Mouse (Mus musculus) gastrocnemius, adult 8-10 months (tissue): Measurements from ENCODE around the gene Wasf1. TPM values are rescaled to one million over a fixed set of nuclear protein-coding genes. Genes with fewer than 3 reads are reported as not detected.

Source experiments
- DNase-seq, 2 experiments: peaks; one replicate each; pipeline ENCODE4 v3.0.0; 2022; ENCODE audit warnings: low spot score in 2 of 2
- total RNA-seq, 4 experiments: library from RNA; stranded (reverse); gene quantifications; 2 replicates each; pipeline ENCODE4 v1.2.4; 2022

The Wasf1 gene
- total RNA-seq, 4 experiments from 2014 or later: 0.19 to 0.31 (median 0.23) TPM

- DNase-seq: no peak
Measured at GRCm38 (mm10) chr10:40889146-40889545, 5.9 kb downstream of the Wasf1 start.

GRCm38 (mm10) chr10:40895765-40896164 lies 12.5 kb downstream of the Wasf1 start:
- DNase-seq: no peak

GRCm38 (mm10) chr10:40896656-40897055 lies 13.4 kb downstream of the Wasf1 start:
- DNase-seq: no peak

- no peak for DNase-seq
Measured at GRCm38 (mm10) chr10:40901786-40902185, 18.5 kb downstream of the Wasf1 start.

DNA sequence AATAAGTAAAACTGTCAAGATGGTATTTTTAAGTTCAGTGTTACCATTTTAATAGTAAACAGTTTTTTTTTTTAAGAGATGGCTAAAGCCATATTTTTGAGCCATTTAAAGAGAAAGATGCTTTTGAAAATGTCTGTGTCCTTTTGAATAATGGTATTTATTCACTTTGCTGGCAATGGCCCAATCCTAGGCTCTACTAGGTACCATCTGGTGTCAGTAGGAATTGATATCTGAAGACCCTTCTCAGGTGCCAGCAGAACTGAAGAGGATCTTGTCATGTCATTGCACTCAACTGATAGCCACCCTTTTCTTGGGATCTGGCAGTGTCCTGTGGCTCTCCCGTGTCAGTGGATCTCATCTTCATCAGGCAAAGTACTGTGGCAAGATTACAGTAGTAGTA lies 22.9 kb downstream of the Wasf1 start:
- no peak for DNase-seq

DNA sequence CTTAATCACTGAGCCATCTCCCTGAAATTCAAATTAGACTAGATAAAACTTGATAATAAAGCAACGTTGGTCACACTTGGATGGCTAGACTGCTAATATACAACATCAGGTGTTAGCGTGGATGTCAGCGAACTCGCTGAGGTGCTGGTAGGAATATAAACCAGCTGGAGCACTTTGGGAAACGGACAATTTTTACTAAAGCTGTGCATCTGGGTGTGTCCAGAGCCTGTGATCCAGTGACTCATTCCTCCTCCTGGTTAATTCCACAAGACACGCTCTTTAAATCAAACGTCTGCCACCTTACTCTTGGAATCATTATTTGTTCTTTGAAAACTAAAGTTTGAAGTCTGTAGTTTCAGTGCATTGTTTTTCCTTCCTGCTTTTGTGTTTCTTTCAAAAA lies 23.5 kb downstream of the Wasf1 start:
- DNase-seq: no peak

GRCm38 (mm10) chr10:40908580-40908979 lies 25.3 kb downstream of the Wasf1 start:
- no peak for DNase-seq

DNA sequence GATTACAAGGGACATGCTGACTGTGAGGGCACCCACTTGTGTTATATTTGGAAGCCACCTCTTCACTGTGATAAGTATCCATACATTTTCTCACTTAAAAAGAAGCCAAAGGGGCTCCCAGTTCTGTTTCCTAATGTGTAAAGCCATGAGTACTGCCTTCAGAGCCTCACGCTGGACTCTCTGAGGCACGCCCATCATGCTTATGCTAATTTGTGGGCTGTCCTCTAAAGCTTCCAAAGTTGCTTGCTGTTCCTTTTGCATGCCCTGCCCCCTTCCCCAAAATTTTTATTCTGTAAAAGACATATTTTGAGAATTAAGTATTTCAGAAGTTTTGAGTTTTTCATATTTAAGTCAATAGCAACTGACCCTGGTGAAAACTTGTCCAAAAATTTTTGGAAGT lies 27.5 kb downstream of the Wasf1 start:
- DNase-seq: no peak

DNA sequence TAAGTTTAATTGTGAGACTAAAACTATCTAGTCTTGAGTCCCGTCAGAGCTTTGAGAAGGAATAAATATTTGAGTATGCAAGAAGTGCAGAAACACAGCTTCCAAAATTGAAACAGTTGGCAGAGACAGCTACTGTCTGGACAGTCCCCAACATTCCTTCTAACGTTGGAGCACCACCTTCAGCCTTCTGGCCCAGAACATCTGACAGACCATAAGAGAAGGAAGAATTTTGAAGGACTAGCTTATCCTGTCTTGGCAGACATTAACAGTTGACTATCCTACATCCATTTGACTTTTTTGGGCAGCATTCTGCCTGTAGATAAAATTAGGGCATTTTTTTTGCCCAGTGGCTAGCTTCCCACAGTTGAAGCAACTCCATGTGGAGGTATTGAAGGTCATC lies 32.0 kb downstream of the Wasf1 start:
- no peak for DNase-seq

- DNase-seq: no peak
Measured at GRCm38 (mm10) chr10:40918669-40919440, 35.6 kb downstream of the Wasf1 start.

DNA sequence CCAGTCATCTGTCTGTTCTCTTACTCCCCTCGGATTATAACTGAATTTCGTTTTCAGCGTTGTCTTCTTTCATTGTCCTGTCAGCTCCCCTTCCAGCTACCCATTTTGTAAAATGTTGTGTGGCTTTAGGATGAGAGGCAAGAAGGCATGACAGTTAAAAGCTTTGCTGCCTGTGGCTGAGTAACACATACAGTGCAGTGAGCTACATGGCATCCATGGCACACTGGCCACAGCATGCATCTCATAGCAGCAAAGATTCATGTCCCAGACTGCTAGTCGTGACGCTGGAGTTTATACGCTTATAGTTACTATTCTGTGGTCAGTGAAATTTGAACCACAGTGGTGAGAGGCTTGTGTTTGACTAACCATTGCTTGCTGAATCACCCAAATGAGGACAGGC lies 36.2 kb downstream of the Wasf1 start:
- no peak for DNase-seq

- no peak for DNase-seq
Measured at GRCm38 (mm10) chr10:40932995-40933394, 49.7 kb downstream of the Wasf1 start.

DNA sequence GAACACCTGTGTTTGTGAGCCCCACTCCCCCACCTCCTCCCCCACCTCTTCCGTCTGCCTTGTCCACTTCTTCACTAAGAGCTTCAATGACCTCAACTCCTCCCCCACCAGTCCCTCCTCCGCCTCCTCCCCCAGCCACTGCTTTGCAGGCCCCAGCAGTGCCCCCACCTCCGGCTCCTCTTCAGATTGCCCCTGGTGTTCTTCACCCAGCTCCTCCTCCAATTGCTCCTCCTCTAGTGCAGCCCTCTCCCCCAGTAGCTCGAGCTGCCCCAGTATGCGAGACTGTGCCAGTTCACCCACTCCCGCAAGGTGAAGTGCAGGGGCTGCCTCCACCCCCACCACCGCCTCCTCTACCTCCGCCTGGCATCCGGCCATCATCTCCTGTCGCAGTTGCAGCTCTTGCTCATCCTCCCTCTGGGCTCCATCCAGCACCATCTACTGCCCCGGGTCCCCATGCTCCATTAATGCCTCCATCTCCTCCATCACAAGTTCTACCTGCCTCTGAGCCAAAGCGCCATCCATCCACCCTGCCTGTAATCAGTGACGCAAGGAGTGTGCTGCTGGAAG lies 53.0 kb downstream of the Wasf1 start:
- DNase-seq: no peak

DNA sequence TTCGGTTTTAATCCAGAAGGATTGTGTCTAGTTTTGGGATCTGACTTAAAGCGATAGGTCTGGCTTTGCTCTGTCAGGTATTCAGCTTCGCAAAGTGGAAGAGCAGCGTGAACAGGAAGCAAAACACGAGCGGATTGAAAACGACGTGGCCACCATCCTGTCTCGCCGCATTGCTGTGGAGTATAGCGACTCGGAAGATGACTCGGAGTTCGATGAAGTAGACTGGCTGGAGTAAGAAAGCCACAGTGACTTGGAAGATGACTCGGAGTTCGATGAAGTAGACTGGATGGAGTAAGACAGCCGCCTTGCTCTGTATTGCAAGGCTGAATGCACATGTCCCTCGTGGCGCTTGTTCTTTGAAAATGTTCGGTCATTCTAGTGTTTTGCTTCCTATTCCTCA lies 54.3 kb downstream of the Wasf1 start:
- no peak for DNase-seq

GRCm38 (mm10) chr10:40942688-40943087 lies 59.4 kb downstream of the Wasf1 start:
- no peak for DNase-seq

DNA sequence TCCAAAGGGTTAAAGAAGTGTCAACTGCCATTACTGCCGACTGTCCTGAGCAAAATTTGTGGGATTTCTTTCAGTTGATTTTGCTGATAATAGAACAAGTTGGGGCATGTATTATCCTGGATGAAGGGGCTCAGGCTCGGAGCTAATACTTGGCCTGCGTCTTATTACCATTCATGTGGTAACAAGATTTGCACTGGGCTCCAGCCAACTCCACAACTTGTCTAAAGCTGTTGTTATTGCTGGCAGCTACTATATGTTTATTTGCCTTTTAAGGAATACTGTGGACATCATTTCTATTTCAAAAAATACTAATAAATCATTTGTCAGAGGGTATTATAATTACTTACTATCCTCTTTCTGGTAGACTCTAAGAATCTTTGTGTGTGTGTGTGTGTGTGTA lies 66.9 kb downstream of the Wasf1 start:
- no peak for DNase-seq

DNA sequence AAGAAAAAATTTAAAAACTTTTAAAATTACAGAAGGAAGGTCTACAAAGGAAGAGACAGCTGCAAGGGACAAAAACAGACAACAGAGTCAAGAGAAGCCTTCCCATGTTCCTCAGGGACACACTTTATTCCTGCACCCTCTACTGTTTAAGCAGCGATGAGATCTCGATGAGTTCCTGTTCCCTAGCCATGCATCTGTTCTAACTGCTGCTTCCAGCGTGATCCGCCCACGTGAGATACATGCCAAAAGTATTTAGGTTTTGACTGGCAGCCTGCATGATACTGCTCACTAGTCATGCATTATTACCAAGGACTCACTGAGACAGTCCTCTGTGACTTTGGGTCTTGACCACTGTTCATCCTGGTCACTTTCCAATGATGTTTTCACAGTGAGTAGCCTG lies 72.9 kb downstream of the Wasf1 start:
- DNase-seq: no peak

DNA sequence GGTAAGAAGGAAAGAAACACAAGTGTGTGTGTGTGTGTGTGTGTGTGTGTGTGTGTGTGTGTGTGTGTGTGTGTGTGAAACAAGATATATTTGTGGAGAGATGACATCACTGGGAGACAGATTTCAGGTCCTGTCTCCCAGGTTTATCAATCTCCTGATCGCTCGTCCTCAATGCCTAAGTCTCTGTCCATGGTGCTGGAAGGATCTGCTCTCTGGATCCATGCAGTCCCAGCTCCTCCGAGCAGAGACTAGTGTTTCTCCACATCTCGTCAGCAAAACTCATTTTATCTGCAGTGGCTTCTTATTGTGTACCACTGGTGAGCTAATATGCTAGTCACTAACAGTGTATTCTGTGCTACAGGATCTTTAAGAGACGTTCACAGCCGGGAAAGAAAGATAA lies 78.1 kb downstream of the Wasf1 start:
- DNase-seq: no peak

DNA sequence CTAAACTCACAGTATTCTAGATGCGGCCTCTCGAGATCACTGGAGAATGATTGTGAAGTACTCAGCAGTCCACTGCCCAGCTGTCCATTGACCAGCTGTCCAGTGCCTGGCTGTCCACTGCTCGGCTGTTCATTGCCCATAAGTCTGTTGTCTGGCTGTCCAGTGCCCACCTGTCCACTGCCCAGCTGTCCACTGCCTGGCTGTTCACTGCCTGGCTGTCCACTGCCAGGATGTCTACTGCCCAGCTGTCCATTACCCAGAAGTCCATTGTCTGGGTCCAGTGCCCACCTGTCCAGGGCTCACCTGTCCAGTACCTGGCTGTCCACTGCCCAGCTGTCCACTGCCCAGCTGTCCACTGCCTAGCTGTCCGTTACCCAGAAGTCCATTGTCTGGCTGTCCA lies 78.7 kb downstream of the Wasf1 start:
- DNase-seq: no peak

DNA sequence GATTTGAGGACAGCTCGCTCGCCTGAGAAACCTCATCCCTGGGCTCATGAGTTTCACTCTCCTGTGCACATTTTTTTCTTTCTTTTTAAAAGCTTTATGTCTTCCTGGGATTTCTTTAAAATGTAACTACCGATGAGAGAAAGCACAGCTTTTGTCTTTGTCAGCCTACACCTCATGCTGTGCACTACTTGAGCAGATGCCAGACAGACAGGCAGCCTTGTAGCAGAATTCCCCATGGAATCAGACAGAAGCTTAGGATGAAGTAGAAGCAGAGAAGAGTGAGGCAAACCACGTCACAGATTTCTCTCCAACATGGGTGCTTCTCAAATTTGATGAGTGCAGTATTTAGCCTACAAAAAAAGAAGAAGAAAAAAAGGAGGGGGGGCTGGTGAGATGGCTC lies 81.3 kb downstream of the Wasf1 start:
- DNase-seq: no peak

DNA sequence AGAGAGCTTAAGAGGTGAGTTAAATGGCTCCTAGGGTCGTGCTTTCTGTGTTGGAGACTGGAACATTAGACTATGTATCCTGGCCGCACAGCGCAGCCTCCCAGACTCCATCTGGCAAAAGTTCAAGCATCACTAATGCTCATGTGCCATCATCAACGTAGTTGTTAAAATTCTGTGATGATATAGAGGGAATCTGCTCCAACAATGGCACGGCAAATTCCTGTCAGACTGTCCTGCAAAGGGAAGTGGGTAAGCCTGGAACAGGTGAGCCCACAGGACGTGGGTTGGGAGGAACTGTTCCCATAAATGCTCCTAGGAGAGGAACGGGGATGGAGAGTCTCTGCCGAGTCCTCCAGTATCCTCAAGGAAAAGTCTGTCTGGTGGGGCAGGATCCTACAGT lies 85.3 kb downstream of the Wasf1 start:
- DNase-seq: no peak

GRCm38 (mm10) chr10:40969372-40970033 lies 86.2 kb downstream of the Wasf1 start:
- DNase-seq: no peak
